Mouse (Mus musculus) granulocyte monocyte progenitor cell, adult 5-6 weeks (primary cell): ENCODE measurements around the gene Ghdc. TPM values are rescaled to one million over a fixed set of nuclear protein-coding genes. Genes with fewer than 3 reads are reported as not detected.

Experiments
- ATAC-seq: replicated peaks from 2 replicates; pipeline ENCODE4 v1.8.0; 2016; ENCODE audit warnings: mild to moderate bottlenecking, moderate TSS enrichment, inconsistent platforms; ENCODE audit not compliant: poor library complexity, severe bottlenecking
- total RNA-seq, 2 experiments: library from RNA; stranded (forward) in 1 of 2; stranded (reverse) in 1 of 2; fragments of 200-712, 200-1000 nt in 1 of 2; fragments of >200 nt in 1 of 2; fragmentation: Nextera tagmentation in 1 of 2; gene quantifications; 2 replicates each; pipeline ENCODE4 v1.2.3; 2014 to 2017

Ghdc gene
- total RNA-seq, 2 experiments from 2014 or later, result 1.8 to 3.4 TPM

GRCm38 (mm10) chr11:100750127-100750526 is 20.6 kb downstream of the Ghdc start:
- no peak for ATAC-seq

- ATAC-seq, result no peak
Observed at GRCm38 (mm10) chr11:100749469-100749868, 21.3 kb downstream of the Ghdc start.

- no peak for ATAC-seq
Observed at GRCm38 (mm10) chr11:100748620-100749019, 22.1 kb downstream of the Ghdc start.

- no peak for ATAC-seq
Observed at GRCm38 (mm10) chr11:100747114-100747513, 23.6 kb downstream of the Ghdc start.

- no peak for ATAC-seq
Observed at GRCm38 (mm10) chr11:100746546-100746945, 24.2 kb downstream of the Ghdc start.

GRCm38 (mm10) chr11:100745085-100745484 is 25.7 kb downstream of the Ghdc start:
- ATAC-seq, result peak; percentile 67

- ATAC-seq, result no peak
Observed at GRCm38 (mm10) chr11:100741348-100741747, 29.4 kb downstream of the Ghdc start.

GRCm38 (mm10) chr11:100738749-100739148 is 32.0 kb downstream of the Ghdc start:
- ATAC-seq, result no peak

- ATAC-seq, result peak; percentile 93
Observed at GRCm38 (mm10) chr11:100738066-100738604, 32.6 kb downstream of the Ghdc start, which contains the start of gene Rab5c. Rab5c (minus strand) TSS chr11:100738215.

GRCm38 (mm10) chr11:100737105-100737733 is 33.5 kb downstream of the Ghdc start:
- ATAC-seq, result 0 out of 2 replicates have a peak, but pooled peaks have one; percentile 7

- ATAC-seq, result no peak
Observed at GRCm38 (mm10) chr11:100736746-100737080, 34.0 kb downstream of the Ghdc start.

GRCm38 (mm10) chr11:100735954-100736745 is 34.6 kb downstream of the Ghdc start:
- 0 out of 2 replicates have a peak, but pooled peaks have one; percentile 16 for ATAC-seq

GRCm38 (mm10) chr11:100735134-100735865 is 35.5 kb downstream of the Ghdc start:
- no peak for ATAC-seq

- ATAC-seq, result peak; percentile 37; the same call in 1 of the 2 replicates
Observed at GRCm38 (mm10) chr11:100730477-100731205, 40.1 kb downstream of the Ghdc start.

- ATAC-seq, result no peak
Observed at GRCm38 (mm10) chr11:100729976-100730375, 40.8 kb downstream of the Ghdc start.

GRCm38 (mm10) chr11:100728601-100729000 is 42.2 kb downstream of the Ghdc start:
- ATAC-seq, result no peak

GRCm38 (mm10) chr11:100727201-100727600 is 43.6 kb downstream of the Ghdc start:
- ATAC-seq, result no peak

GRCm38 (mm10) chr11:100724919-100725512 is 45.7 kb downstream of the Ghdc start:
- ATAC-seq, result peak; percentile 42

GRCm38 (mm10) chr11:100722493-100723028 is 48.2 kb downstream of the Ghdc start:
- no peak for ATAC-seq
